Mouse (Mus musculus) embryo, embryonic 11 days (tissue): ENCODE data around the gene Olfr872.
"Not testable (repeated sequence)": the region's sequence is repeated elsewhere in the genome, so short reads cannot be mapped to it uniquely, and the experiment has no call there.

Experiments used
- DNase-seq: peaks from one replicate; pipeline ENCODE4 v3.0.0-alpha.2; 2015

Olfr872 gene

GRCm38 (mm10) chr9:20236819-20237218, at the start of gene Olfr872:
Olfr872 (plus strand) TSS chr9:20237119.
- no peak for DNase-seq

GRCm38 (mm10) chr9:20202131-20202530, 34.8 kb upstream of the Olfr872 start:
- no peak for DNase-seq

GRCm38 (mm10) chr9:20203413-20203984, 33.4 kb upstream of the Olfr872 start:
- not testable (repeated sequence) for DNase-seq

GRCm38 (mm10) chr9:20210812-20211211, 26.1 kb upstream of the Olfr872 start:
- no peak for DNase-seq

- no peak for DNase-seq
These were observed 25.4 kb upstream of the Olfr872 start for GRCm38 (mm10) chr9:20211477-20211876.

- no peak for DNase-seq
These were observed 25.0 kb upstream of the Olfr872 start, which contains the start of gene Olfr871 for GRCm38 (mm10) chr9:20211907-20212306. Olfr871 (plus strand) TSS chr9:20212207.

- DNase-seq = no peak
These were observed 459 bp downstream of the Olfr872 start for GRCm38 (mm10) chr9:20237378-20237777.

GRCm38 (mm10) chr9:20282051-20282450, 45.1 kb downstream of the Olfr872 start, which contains the start of gene Olfr39:
Olfr39 (plus strand) TSS chr9:20282351.
- no peak for DNase-seq

- not testable (repeated sequence) for DNase-seq
These were observed 58.6 kb downstream of the Olfr872 start for GRCm38 (mm10) chr9:20295562-20295961.

- no peak for DNase-seq
These were observed 61.3 kb downstream of the Olfr872 start, which contains the start of gene Olfr873 for GRCm38 (mm10) chr9:20298232-20298631. Olfr873 (plus strand) TSS chr9:20298532.
